In the genomic region with DNA sequence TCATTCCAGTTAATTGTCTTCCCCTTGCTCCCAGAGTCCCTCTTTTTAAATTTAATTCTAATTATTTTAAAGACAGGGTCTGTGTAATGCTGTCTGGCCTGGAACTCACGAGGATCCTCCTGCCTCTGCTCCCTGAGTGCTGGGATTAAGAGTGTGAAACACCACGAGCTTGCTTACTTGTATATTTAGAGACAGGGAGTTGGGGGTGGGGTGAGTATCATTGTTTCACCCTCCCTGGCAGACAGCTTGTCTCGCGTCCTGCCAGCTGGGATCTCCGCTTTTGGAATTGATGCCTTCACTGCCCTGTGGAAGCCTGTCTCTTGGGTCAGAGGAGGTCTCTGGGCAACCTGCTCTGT, we compare ENCODE assay signal across 8 mouse cellular contexts. TPM values are rescaled to one million over a fixed set of nuclear protein-coding genes. Genes with fewer than 3 reads are reported as not detected.
DNase-seq lines count a peak whose midpoint lies in the region; ATAC-seq and TF ChIP-seq lines count a peak whose summit lies in the region.

No protein-coding gene starts in this region.

- peak overlapping the region; percentile 86 for H3K4me3 ChIP-seq in gastrocnemius, adult 2 months
- peak overlapping the region; percentile 84 for H3K4me3 ChIP-seq in heart, embryonic 16.5 days (ENCODE audit: low read length)
- H3K4me3 ChIP-seq in liver, postnatal 0 days (ENCODE audit: low read depth, low read length): peak overlapping the region; percentile 94
- peak overlapping the region; percentile 98; the same call in 1 of the 2 replicates for H3K4me3 ChIP-seq in small intestine, adult 2 months (ENCODE audit: low read depth, low read length)

- 37% methylated on average over 5 of the region's 5 CpGs for WGBS in heart, embryonic 16.5 days
- WGBS in liver, postnatal 0 days (ENCODE audit: insufficient replicate concordance): 50% methylated on average over 5 of the region's 5 CpGs
- WGBS in small intestine, adult 2 months: 58% methylated on average over 5 of the region's 5 CpGs

- H3K9ac ChIP-seq in heart, embryonic 16.5 days (ENCODE audit: low read length): no peak overlapping the region; the same call in 1 of the 2 replicates
- H3K9ac ChIP-seq in liver, postnatal 0 days (replicated peaks): peak overlapping the region; percentile 99; the same call in 1 of the 2 replicates

- ATAC-seq in heart, embryonic 16.5 days (replicated peaks; ENCODE audit: extremely low read depth, insufficient read depth, low FRiP score): peak; percentile 26; the same call in 1 of the 2 replicates
- no peak for ATAC-seq in liver, postnatal 0 days

- H3K27me3 ChIP-seq in heart, embryonic 16.5 days (ENCODE audit: control insufficient read depth, insufficient read depth, low read length): no peaks in the 10 kb centered on the region
- no peaks in the 10 kb centered on the region for H3K27me3 ChIP-seq in liver, postnatal 0 days (ENCODE audit: insufficient read depth, low read length)
- H3K27me3 ChIP-seq in small intestine, adult 2 months (ENCODE audit: control insufficient read depth, insufficient read depth, low read length): no peaks in the 10 kb centered on the region

- intact Hi-C loops in gastrocnemius, adult 2 months (cut with DNase I): loop anchor here (5.0 kb wide), 1 partner anchor 40 kb away; no protein-coding TSS in a partner anchor

- peak overlapping the region; percentile 96 for H3K27ac ChIP-seq in gastrocnemius, adult 2 months
- H3K27ac ChIP-seq in heart, embryonic 16.5 days (ENCODE audit: low read length): peak overlapping the region; percentile 97
- peak overlapping the region; percentile 36; the same call in 1 of the 2 replicates for H3K27ac ChIP-seq in liver, postnatal 0 days (ENCODE audit: low read depth)
- H3K27ac ChIP-seq in small intestine, adult 2 months (ENCODE audit: insufficient read depth, low read depth, low read length): no peak overlapping the region

- peaks cover 10% of the 10 kb centered on the region for H3K36me3 ChIP-seq in heart, embryonic 16.5 days (ENCODE audit: control insufficient read depth, insufficient read depth)
- H3K36me3 ChIP-seq in liver, postnatal 0 days (replicated peaks; ENCODE audit: insufficient read depth, low read length): peaks cover 10% of the 10 kb centered on the region
- no peaks in the 10 kb centered on the region for H3K36me3 ChIP-seq in small intestine, adult 2 months (ENCODE audit: control insufficient read depth, insufficient read depth, low read length)

- DNase-seq in gastrocnemius, adult 2 months: no peak
- no peak for DNase-seq in gastrocnemius, postnatal 4 days (ENCODE audit: low spot score in 2 of 2)
- peak; percentile 42 for DNase-seq in testis, postnatal 10 days (ENCODE audit: low spot score)
- DNase-seq in testis, postnatal 14 days (ENCODE audit: low spot score): no peak
- peak; percentile 27 for DNase-seq in liver, postnatal 0 days
- no peak for DNase-seq in ovary, adult 18-20 months (ENCODE audit: low spot score)

- H3K9me3 ChIP-seq in heart, embryonic 16.5 days (replicated peaks; ENCODE audit: control insufficient read depth, low read length): no peaks in the 10 kb centered on the region
- no peaks in the 10 kb centered on the region for H3K9me3 ChIP-seq in liver, postnatal 0 days (ENCODE audit: low read length)

- peak overlapping the region; percentile 76 for H3K4me2 ChIP-seq in heart, embryonic 16.5 days (ENCODE audit: low read depth, low read length)
- H3K4me2 ChIP-seq in liver, postnatal 0 days (ENCODE audit: low read depth, low read length): peak overlapping the region; percentile 71

- TF ChIP-seq CTCF in gastrocnemius, adult 2 months (IDR thresholded peaks at IDR 0.05): no peak
- no peak for TF ChIP-seq CTCF in liver, postnatal 0 days (IDR thresholded peaks at IDR 0.05; ENCODE audit: low read depth)
- no peak for TF ChIP-seq CTCF in small intestine, adult 2 months (IDR thresholded peaks at IDR 0.05; ENCODE audit: extremely low read depth, insufficient read length, insufficient replicate concordance, low read depth, low read length)

- no peak for TF ChIP-seq POLR2A in small intestine, adult 2 months (IDR thresholded peaks at IDR 0.05; ENCODE audit: low read depth, low read length)

- H3K4me1 ChIP-seq in heart, embryonic 16.5 days (ENCODE audit: control insufficient read depth, insufficient read depth, low read length): 0 out of 2 replicates have a peak, but pooled peaks cover 3% of the 10 kb centered on the region
- H3K4me1 ChIP-seq in liver, postnatal 0 days (ENCODE audit: insufficient read depth): peaks cover 12% of the 10 kb centered on the region
- H3K4me1 ChIP-seq in small intestine, adult 2 months (ENCODE audit: control insufficient read depth, insufficient read depth, insufficient read length, low read length): peaks cover 3% of the 10 kb centered on the region; the same call in 1 of the 2 replicates

- TF ChIP-seq EP300 in liver, postnatal 0 days (IDR thresholded peaks at IDR 0.05; ENCODE audit: low read depth): no peak

RNA-seq across cellular contexts. Expression of gene Dars, which starts 0.3 kb away (rescaled TPM):
- total RNA-seq in gastrocnemius, adult 2 months (2021): 10 to 100 TPM; 64.7 to 77.0 TPM
- 10 to 100 TPM; 78.9 to 79.1 TPM for total RNA-seq in gastrocnemius, postnatal 4 days (2021)
- 94.9 and 121 TPM in 2 replicates for polyA plus RNA-seq in heart, embryonic 16.5 days (2015; fragmentation: Nextera tagmentation; extraction: Ambion mirVana)
- 73.4 and 75.2 TPM in 2 replicates for polyA plus RNA-seq in liver, postnatal 0 days (2015; fragmentation: Nextera tagmentation; extraction: Ambion mirVana)
- polyA plus RNA-seq in small intestine, adult 2 months (2012; rRNA removed): 1.3 and 2.3 TPM in 2 replicates

RNA-seq across cellular contexts. Expression of gene Mcm6, which starts 58.0 kb away (rescaled TPM):
- 1 to 10 TPM; 1.3 to 2.6 TPM for total RNA-seq in gastrocnemius, adult 2 months (2021)
- 10 to 100 TPM; 47.1 to 48.2 TPM for total RNA-seq in gastrocnemius, postnatal 4 days (2021)
- polyA plus RNA-seq in heart, embryonic 16.5 days (2015; fragmentation: Nextera tagmentation; extraction: Ambion mirVana): 145 and 172 TPM in 2 replicates
- 72.3 and 89.1 TPM in 2 replicates for polyA plus RNA-seq in liver, postnatal 0 days (2015; fragmentation: Nextera tagmentation; extraction: Ambion mirVana)
- polyA plus RNA-seq in small intestine, adult 2 months (2012; rRNA removed): 4.2 and 7.3 TPM in 2 replicates

Comparison
In these comparisons a context has a peak if more than half of its experiments do, and no peak if none do; other contexts are left out.
1. DNase-seq: peak in testis, postnatal 10 days (single experiment) and liver, postnatal 0 days (single experiment); none in gastrocnemius, adult 2 months (single experiment), gastrocnemius, postnatal 4 days (0 of 2), testis, postnatal 14 days (single experiment) and ovary, adult 18-20 months (single experiment).
2. RNA of gene Dars, which starts 0.3 kb away (polyA plus RNA-seq): 94.9 to 121 TPM in heart, embryonic 16.5 days and 73.4 to 75.2 TPM in liver, postnatal 0 days; 1.3 to 2.3 TPM in small intestine, adult 2 months; every median in the first group is over 10 times any median in the second.
3. Peak in every context shown above with its lines, with median percentiles within 50 percentile points of each other: H3K4me3 ChIP-seq.